Mouse (Mus musculus): ENCODE results near the gene Uhrf1. TPM values are rescaled to one million over a fixed set of nuclear protein-coding genes. Genes with fewer than 3 reads are reported as not detected.
A peak's percentile ranks its signal among the peaks of the same experiment; 100 is the strongest.

Uhrf1 gene
- polyA plus RNA-seq, 1 experiment from 2014 or later, result 13.8 TPM

DNA sequence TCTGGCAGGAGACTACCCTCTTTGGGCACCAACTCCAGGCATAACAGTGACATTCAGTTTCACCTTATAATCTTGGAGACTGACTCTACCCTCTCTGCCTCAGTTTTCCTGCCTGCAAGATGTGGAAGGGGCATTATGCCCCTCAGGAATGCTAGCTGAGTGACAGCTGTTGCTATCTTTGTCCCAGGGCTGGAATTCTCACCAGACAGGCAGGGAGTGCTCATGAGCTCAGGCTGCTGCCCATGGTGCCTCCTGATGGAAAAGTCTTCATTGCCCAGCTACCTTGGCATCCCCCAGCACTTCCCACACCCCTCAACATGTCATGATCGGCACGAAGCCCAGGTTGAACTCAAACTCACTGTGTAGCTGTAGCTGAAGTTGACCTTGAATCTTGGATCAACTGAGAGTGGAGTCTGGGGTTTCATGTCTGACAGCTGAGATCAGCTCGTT is 40.5 kb upstream of the Uhrf1 start:
- Histone ChIP-seq H3K27ac (replicated peaks) (no peak overlapping the region), H3K4me1 (peaks cover 67% of the 10 kb centered on the region), H3K27me3 (replicated peaks) (no peaks in the 10 kb centered on the region), H3K4me2 (no peak overlapping the region), H3K9me3 (replicated peaks) (no peaks in the 10 kb centered on the region), H3K4me3 (replicated peaks) (no peak overlapping the region), H3K36me3 (peaks cover 48% of the 10 kb centered on the region), H3K9ac (replicated peaks) (no peak overlapping the region)
- ATAC-seq (ENCODE audit: low FRiP score), result no peak
- 91% methylated on average over 3 of the region's 3 CpGs for WGBS

DNA sequence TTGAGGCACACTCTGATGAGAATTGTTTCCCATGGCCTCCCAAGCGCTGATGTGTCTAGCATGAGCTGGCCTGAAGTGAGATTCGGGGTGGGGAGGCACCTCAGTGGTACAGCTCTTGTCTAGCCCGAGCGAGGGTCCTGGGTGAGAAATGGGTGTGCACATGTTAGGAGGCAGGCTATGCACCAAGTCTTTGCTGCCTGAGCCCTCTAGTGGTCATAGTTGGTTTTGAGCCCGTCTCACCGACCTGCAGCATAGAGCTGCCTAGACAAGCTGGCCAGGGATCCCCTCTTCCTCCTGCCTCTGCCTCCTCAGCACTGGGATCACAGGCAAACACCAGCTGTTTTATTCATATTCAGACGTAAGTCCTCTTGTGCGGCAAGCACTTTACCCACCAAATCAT is 39.1 kb upstream of the Uhrf1 start:
- WGBS, result 22% methylated on average over 8 of the region's 8 CpGs

DNA sequence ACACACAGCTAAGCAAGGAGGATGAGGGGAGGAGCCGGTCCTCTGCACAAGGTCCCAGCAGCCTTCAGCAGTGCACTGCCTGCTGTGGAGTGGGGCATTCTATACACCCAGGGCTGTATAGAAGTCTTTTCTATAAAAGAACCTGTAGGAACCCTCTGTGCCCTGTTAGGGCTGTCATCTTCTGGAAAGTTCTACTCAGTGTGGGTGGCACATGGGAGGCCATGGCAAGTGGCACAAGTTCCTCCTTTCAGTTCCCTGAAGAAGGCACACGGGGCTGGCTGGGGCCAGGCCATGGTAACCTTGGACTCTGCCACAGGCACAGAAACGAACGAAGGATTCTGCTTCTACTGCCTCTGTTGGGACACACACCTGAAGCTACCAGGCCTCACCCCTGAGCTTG is 38.1 kb upstream of the Uhrf1 start:
- Histone ChIP-seq H3K27ac (replicated peaks) (no peak overlapping the region), H3K4me2 (no peak overlapping the region), H3K4me1 (peaks cover 55% of the 10 kb centered on the region), H3K4me3 (replicated peaks) (no peak overlapping the region), H3K9ac (replicated peaks) (no peak overlapping the region), H3K9me3 (replicated peaks) (no peaks in the 10 kb centered on the region), H3K27me3 (replicated peaks) (no peaks in the 10 kb centered on the region), H3K36me3 (peaks cover 32% of the 10 kb centered on the region)
- ATAC-seq (ENCODE audit: low FRiP score), result no peak
- WGBS, result 81% methylated on average over 4 of the region's 4 CpGs

More for the DNA sequence above, 39.1 kb upstream of the Uhrf1 start:
- H3K36me3 ChIP-seq, result peaks cover 41% of the 10 kb centered on the region
- H3K9me3 ChIP-seq (replicated peaks), result no peaks in the 10 kb centered on the region
- no peak overlapping the region for H3K9ac ChIP-seq (replicated peaks)
- ATAC-seq (ENCODE audit: low FRiP score), result peak; percentile 76
- H3K27ac ChIP-seq (replicated peaks), result no peak overlapping the region
- H3K4me3 ChIP-seq (replicated peaks), result no peak overlapping the region
- peaks cover 57% of the 10 kb centered on the region for H3K4me1 ChIP-seq
- no peaks in the 10 kb centered on the region for H3K27me3 ChIP-seq (replicated peaks)
- no peak overlapping the region for H3K4me2 ChIP-seq

DNA sequence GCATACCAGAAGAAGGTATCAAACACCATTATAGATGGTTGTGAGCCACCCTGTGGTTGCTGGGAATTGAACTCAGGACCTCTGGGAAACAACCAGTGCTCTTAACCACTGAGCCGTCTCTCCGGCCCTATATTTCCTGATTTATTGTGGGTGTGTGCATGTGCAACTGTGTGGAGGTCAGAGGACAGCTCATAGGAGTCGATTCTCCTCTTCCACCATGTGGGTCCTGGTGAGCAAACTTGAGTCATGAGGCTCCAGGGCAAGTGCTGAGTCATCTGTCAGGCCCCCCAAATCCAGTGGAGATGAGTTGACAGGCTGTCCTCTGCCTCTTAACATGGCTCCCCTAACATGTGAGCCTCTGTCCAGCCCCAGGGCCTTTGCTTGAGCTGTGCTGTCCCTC is 37.3 kb upstream of the Uhrf1 start:
- Histone ChIP-seq H3K4me3 (replicated peaks) (no peak overlapping the region), H3K9ac (replicated peaks) (no peak overlapping the region), H3K9me3 (replicated peaks) (no peaks in the 10 kb centered on the region), H3K36me3 (peaks cover 28% of the 10 kb centered on the region), H3K27me3 (replicated peaks) (no peaks in the 10 kb centered on the region), H3K4me2 (no peak overlapping the region), H3K4me1 (peaks cover 47% of the 10 kb centered on the region), H3K27ac (replicated peaks) (no peak overlapping the region)
- ATAC-seq (ENCODE audit: low FRiP score), result no peak
- WGBS, result 88% methylated on average over 3 of the region's 3 CpGs

DNA sequence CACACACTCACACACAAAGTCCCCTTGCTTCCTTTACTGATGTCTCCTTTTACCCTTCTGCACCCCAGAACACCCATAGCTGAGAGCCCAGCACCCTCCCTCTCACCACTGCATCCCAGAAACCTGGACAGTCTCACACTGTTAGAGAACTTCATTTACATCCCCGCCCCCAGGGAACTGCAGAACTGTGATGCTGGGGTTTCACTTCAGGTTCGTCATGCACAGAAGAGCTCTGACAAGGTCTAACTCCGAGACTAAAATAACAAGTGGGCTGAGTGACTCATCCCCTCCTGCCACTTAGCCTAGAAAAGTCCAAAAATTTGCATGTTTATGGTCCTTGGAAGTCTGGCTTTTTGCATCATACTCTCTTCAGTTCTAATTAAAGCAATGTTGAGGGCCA is 36.9 kb upstream of the Uhrf1 start:
- no peak overlapping the region for H3K4me2 ChIP-seq
- ATAC-seq (ENCODE audit: low FRiP score), result no peak
- no peak overlapping the region for H3K4me3 ChIP-seq (replicated peaks)
- H3K27me3 ChIP-seq (replicated peaks), result no peaks in the 10 kb centered on the region
- H3K27ac ChIP-seq (replicated peaks), result no peak overlapping the region
- peaks cover 43% of the 10 kb centered on the region for H3K4me1 ChIP-seq
- 77% methylated on average over 3 of the region's 3 CpGs for WGBS
- no peaks in the 10 kb centered on the region for H3K9me3 ChIP-seq (replicated peaks)
- no peak overlapping the region for H3K9ac ChIP-seq (replicated peaks)
- H3K36me3 ChIP-seq, result peaks cover 25% of the 10 kb centered on the region

DNA sequence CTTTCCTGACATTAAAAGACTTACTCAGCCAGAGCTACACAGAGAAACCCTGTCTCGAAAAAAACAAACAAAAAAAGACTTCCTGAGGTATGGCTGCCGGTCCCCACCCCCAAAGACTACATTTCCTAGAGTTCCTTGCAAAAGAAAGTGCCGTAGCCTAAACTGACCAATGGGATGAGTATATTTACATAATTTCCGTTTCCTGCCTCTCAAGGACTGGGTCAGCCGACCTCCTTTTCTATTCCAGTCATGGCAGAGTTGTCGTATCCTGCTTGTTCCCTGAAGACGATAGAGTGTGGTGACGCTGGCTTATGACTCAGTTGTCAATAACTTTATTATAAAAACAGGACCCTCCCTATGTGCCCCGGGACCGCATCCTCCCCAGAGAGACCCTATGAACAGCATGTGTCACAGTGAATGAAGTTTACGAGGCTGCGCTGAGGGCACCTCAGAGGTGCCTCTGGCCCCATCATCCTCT is 33.9 kb upstream of the Uhrf1 start:
- peak overlapping the region; percentile 89 for H3K27ac ChIP-seq (replicated peaks)
- H3K9ac ChIP-seq (replicated peaks), result peak overlapping the region; percentile 55
- H3K9me3 ChIP-seq (replicated peaks), result no peaks in the 10 kb centered on the region
- H3K4me1 ChIP-seq, result peaks cover 23% of the 10 kb centered on the region
- H3K27me3 ChIP-seq (replicated peaks), result no peaks in the 10 kb centered on the region
- peak overlapping the region; percentile 42 for H3K4me3 ChIP-seq (replicated peaks)
- H3K36me3 ChIP-seq, result peaks cover 5% of the 10 kb centered on the region
- WGBS, result 15% methylated on average over 12 of the region's 12 CpGs
- H3K4me2 ChIP-seq, result peak overlapping the region; percentile 76
- peak; percentile 86 for ATAC-seq (ENCODE audit: low FRiP score)

DNA sequence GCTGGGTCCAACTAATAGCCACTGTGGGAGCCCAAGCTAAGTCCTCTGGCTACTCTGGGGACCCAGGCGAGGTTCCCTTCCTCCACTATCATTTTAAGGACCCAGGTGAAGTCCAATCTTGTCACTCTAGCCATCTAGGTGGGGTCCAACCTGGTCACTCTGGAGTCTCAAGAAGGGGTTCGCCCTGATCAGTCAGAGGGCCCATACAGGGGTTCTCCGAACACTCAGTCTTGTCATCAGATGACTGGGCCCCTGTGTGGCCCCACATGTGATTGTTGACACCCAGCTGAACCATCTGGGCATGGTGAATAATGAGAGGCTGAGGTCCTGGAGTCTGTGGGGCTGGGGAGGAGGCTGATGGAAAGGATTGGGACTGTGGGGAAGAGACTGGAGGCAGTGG is 33.4 kb upstream of the Uhrf1 start:
- Histone ChIP-seq H3K4me2 (peak overlapping the region; percentile 76), H3K27ac (replicated peaks) (peak overlapping the region; percentile 89), H3K4me3 (replicated peaks) (peak overlapping the region; percentile 42), H3K36me3 (peaks cover 5% of the 10 kb centered on the region), H3K9me3 (replicated peaks) (no peaks in the 10 kb centered on the region), H3K4me1 (peaks cover 19% of the 10 kb centered on the region), H3K9ac (replicated peaks) (peak overlapping the region; percentile 55), H3K27me3 (replicated peaks) (no peaks in the 10 kb centered on the region)
- WGBS, result 81% methylated on average over 3 of the region's 3 CpGs
- peak; percentile 18 for ATAC-seq (ENCODE audit: low FRiP score)

DNA sequence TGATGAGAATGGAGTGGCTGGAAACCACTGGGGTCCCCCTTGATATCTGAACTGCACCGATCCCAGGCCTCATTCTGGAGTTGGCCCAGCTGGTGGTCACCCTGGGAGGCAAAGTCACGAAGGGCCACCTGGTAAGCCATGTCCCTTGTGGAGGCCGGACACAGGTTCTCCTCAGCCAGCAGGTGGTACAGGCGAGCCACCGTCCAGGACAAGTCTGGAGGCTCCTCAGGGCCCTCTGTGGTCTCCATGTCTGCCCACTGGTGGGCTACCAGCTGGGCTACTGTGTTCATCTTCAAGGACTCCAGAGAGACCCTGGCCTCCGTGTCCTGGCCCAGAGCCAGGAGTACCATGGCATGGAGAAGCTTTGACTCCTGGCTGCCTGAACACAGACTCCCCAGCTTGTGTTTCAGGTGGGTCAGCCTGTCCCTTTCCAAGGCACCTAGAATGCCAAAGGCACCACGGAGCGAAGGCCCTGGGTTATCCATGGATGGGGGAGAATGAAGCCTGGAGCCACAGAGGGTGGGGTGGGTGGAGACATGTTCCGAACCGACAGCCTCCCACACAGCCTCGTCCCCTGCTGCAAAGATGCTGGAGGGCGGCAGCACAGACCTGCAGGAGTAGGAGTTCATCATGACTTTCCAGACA is 31.4 kb upstream of the Uhrf1 start:
- H3K9me3 ChIP-seq (replicated peaks), result no peaks in the 10 kb centered on the region
- no peak overlapping the region for H3K27ac ChIP-seq (replicated peaks)
- H3K4me2 ChIP-seq, result no peak overlapping the region
- H3K4me1 ChIP-seq, result peaks cover 25% of the 10 kb centered on the region
- no peak overlapping the region for H3K9ac ChIP-seq (replicated peaks)
- no peaks in the 10 kb centered on the region for H3K27me3 ChIP-seq (replicated peaks)
- H3K4me3 ChIP-seq (replicated peaks), result no peak overlapping the region
- no peak for ATAC-seq (ENCODE audit: low FRiP score)
- H3K36me3 ChIP-seq, result no peaks in the 10 kb centered on the region
- WGBS, result 91% methylated on average over 12 of the region's 12 CpGs

DNA sequence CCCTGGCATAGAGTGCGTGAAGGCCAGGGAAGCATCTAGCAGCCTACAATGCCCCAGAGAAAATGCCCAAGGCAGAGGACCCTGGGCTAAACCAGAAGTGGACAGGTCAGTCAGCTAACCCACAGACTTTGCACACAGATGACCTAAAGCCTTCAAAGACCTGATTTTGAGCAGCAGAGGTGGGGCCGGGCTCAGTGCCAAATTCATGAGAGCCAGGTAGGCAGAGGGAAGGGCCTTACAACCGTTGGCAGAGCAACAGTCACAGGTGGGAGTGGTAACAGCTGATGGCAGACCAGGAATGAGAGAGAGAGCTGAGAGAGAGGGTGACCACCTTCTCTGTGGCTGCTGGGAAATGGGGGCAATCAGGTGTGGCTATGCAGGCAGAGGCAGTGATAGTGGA is 30.5 kb upstream of the Uhrf1 start:
- no peak for ATAC-seq (ENCODE audit: low FRiP score)
- Histone ChIP-seq H3K4me1 (peaks cover 34% of the 10 kb centered on the region), H3K9me3 (replicated peaks) (no peaks in the 10 kb centered on the region), H3K4me3 (replicated peaks) (no peak overlapping the region), H3K36me3 (no peaks in the 10 kb centered on the region), H3K4me2 (no peak overlapping the region), H3K27ac (replicated peaks) (no peak overlapping the region), H3K9ac (replicated peaks) (no peak overlapping the region), H3K27me3 (replicated peaks) (no peaks in the 10 kb centered on the region)
- 77% methylated on average over 3 of the region's 3 CpGs for WGBS

DNA sequence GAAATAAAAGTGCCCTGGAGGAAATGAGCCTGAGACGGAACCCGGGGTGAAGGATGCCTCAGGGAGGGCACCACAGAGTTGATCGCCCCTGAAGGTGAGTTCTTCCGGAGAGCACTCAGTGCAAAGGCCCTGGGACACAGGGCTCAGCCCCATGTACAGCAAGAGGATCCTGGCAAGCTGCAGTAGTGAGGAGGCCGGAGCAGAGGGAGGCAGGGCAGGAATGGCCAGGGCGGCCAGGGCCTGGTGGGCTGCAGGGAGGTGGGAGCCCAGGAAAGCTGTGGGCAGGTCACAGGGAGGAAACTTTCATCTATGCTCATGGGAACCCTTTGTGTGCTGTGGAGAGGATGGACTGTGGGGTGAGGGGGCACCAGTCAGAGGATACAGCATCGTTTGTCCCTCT is 29.6 kb upstream of the Uhrf1 start:
- Histone ChIP-seq H3K9ac (replicated peaks) (no peak overlapping the region), H3K9me3 (replicated peaks) (no peaks in the 10 kb centered on the region), H3K27me3 (replicated peaks) (no peaks in the 10 kb centered on the region), H3K4me2 (no peak overlapping the region), H3K4me1 (peaks cover 35% of the 10 kb centered on the region), H3K27ac (replicated peaks) (no peak overlapping the region), H3K36me3 (no peaks in the 10 kb centered on the region), H3K4me3 (replicated peaks) (no peak overlapping the region)
- no peak for ATAC-seq (ENCODE audit: low FRiP score)
- WGBS, result 85% methylated on average over 7 of the region's 7 CpGs

DNA sequence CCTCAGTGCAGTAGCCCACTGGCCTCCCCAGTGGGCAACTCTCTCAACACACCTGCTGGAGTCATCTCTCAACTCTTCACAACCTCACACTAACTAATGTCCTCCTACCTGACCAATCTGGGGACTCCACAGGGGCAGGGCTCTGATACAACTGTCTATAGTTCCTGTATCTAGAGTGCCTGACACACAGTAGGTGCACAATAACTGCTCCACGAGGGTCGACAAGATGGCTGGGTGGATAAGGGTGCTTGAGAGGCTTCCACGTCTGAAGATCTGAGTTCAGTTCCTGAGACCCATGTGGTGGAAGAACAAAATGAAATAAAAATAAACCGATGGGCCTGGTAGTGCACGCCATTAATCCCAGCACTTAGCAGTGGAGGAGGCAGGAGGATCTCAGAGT is 29.1 kb upstream of the Uhrf1 start:
- H3K27me3 ChIP-seq (replicated peaks), result no peaks in the 10 kb centered on the region
- 90% methylated on average over 5 of the region's 5 CpGs for WGBS

DNA sequence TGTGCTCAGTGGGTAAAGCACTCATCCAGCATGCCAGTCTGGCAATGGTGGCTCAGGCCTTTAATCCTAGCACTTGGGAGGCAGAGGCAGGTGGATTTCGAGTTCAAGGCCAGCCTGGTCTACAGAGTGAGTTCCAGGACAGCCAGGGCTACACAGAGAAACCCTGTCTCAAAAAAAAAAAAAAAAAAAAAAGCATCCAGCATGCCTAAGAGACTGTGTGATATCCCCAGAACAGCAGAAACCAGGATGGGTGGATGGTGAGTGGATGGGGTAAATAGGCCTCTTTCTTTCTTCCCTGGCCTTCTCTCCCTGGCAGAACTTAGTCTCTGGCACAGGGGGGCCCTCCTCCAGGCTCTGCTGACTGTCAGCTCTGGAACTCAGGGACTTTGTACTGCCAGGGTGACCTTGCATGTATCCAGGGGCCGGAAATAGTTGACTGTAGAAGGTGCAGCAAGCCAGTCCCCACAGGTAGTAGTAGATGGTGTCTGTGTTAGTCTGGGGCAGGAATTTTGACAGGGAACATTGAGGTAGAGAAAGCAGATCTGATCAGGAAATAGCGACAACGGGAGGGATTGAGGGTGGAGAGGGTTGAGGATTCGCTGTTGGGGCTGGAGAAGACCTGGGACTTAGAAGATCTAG is 27.2 kb upstream of the Uhrf1 start:
- H3K27me3 ChIP-seq (replicated peaks), result no peaks in the 10 kb centered on the region
- peak overlapping the region; percentile 59 for H3K9ac ChIP-seq (replicated peaks)
- 0 out of 2 replicates have a peak, but pooled peaks have one; percentile 13 for ATAC-seq (ENCODE audit: low FRiP score)
- no peaks in the 10 kb centered on the region for H3K9me3 ChIP-seq (replicated peaks)
- H3K27ac ChIP-seq (replicated peaks), result peak overlapping the region; percentile 65
- H3K4me3 ChIP-seq (replicated peaks), result peak overlapping the region; percentile 46
- 33% methylated on average over 5 of the region's 5 CpGs for whole genome bisulfite sequencing
- no peaks in the 10 kb centered on the region for H3K36me3 ChIP-seq
- peak overlapping the region; percentile 77 for H3K4me2 ChIP-seq
- H3K4me1 ChIP-seq, result peaks cover 22% of the 10 kb centered on the region

More for the DNA sequence above, 29.1 kb upstream of the Uhrf1 start:
- no peak for ATAC-seq (ENCODE audit: low FRiP score)
- no peaks in the 10 kb centered on the region for H3K36me3 ChIP-seq
- peaks cover 31% of the 10 kb centered on the region for H3K4me1 ChIP-seq
- no peak overlapping the region for H3K4me2 ChIP-seq
- no peak overlapping the region for H3K9ac ChIP-seq (replicated peaks)
- H3K9me3 ChIP-seq (replicated peaks), result no peaks in the 10 kb centered on the region
- H3K4me3 ChIP-seq (replicated peaks), result no peak overlapping the region
- H3K27ac ChIP-seq (replicated peaks), result no peak overlapping the region

Measured in neural tube, embryonic 15.5 days (tissue).